Mouse (Mus musculus) embryonic fibroblast, embryonic 13.5 days (primary cell): Measurements from ENCODE around the gene E2f2.

Source experiments
- CTCF ChIP-seq: IDR thresholded peaks from 2 replicates; pipeline ENCODE4 v1.5.1; 2011; ENCODE audit warnings: mild to moderate bottlenecking, control low read depth, low read length, moderate library complexity, borderline replicate concordance; ENCODE audit not compliant: insufficient read depth
- POLR2A ChIP-seq: IDR thresholded peaks from 2 replicates; pipeline ENCODE4 v1.6.1; 2011; ENCODE audit warnings: low read depth, mild to moderate bottlenecking, control low read depth, low read length, moderate library complexity

GRCm38 (mm10) chr4:136181367-136181766 lies 9.2 kb downstream of the E2f2 start:
- TF ChIP-seq CTCF: no peak
- TF ChIP-seq POLR2A: no peak
